23 mouse cellular contexts compared by ENCODE assay signal in genomic region chr14:60295531-60295930, GRCm38 (mm10). TPM values are rescaled to one million over a fixed set of nuclear protein-coding genes. Genes with fewer than 3 reads are reported as not detected.
DNase-seq lines count a peak whose midpoint lies in the region; ATAC-seq and TF ChIP-seq lines count a peak whose summit lies in the region.
"Had no signal": no experiment of that assay in that cellular context is flagged by ENCODE, and none has a peak within 500 bp of the region (broad histone marks: within the 10 kb centered on the region; RNA-seq: fewer than 3 reads in every experiment).

No protein-coding gene starts in this region.

- H3K4me3 ChIP-seq in lung, embryonic 14.5 days (ENCODE audit: low read depth, low read length) = no peak overlapping the region
- no peak overlapping the region for H3K4me3 ChIP-seq in lung, embryonic 15.5 days
- no peak overlapping the region for H3K4me3 ChIP-seq in lung, embryonic 16.5 days (ENCODE audit: low read length)
- no peak overlapping the region for H3K4me3 ChIP-seq in lung, adult 2 months (replicated peaks; ENCODE audit: extremely low read depth, low read depth, low read length)

- no peak for TF ChIP-seq CTCF in lung, embryonic 14.5 days (IDR thresholded peaks at IDR 0.05; ENCODE audit: low read depth)
- TF ChIP-seq CTCF in lung, adult 2 months (IDR thresholded peaks at IDR 0.05; ENCODE audit: insufficient read depth, low read length) = no peak

- no peaks in the 10 kb centered on the region for H3K9me3 ChIP-seq in lung, embryonic 14.5 days (ENCODE audit: low read depth, low read length)
- no peaks in the 10 kb centered on the region for H3K9me3 ChIP-seq in lung, embryonic 15.5 days
- H3K9me3 ChIP-seq in lung, embryonic 16.5 days (ENCODE audit: control insufficient read depth, low read length) = no peaks in the 10 kb centered on the region
- H3K9me3 ChIP-seq: G1E had no signal

- H3K9ac ChIP-seq in lung, embryonic 14.5 days = no peak overlapping the region
- no peak overlapping the region for H3K9ac ChIP-seq in lung, embryonic 15.5 days
- H3K9ac ChIP-seq in lung, embryonic 16.5 days (ENCODE audit: low read length) = no peak overlapping the region

- DNase-seq in lung, embryonic 14.5 days = peak; percentile 72
- no peak for DNase-seq in lung, postnatal 25 days (ENCODE audit: low spot score)
- no peak for DNase-seq in lung, postnatal 36 days
- no peak for DNase-seq in lung, adult 2 months
- DNase-seq: adrenal gland, adult 2 months; adrenal gland, adult 8-10 months; adrenal gland, postnatal 10 days; adrenal gland, postnatal 14 days; adrenal gland, postnatal 25 days; adrenal gland, postnatal 36 days; B cell, adult 2 months; cerebellum, adult 11 months; cerebellum, adult 11-12 months; cerebellum, adult 18-20 months had no signal

- no peak overlapping the region for H3K4me2 ChIP-seq in lung, embryonic 14.5 days
- no peak overlapping the region for H3K4me2 ChIP-seq in lung, embryonic 15.5 days
- no peak overlapping the region for H3K4me2 ChIP-seq in lung, embryonic 16.5 days (ENCODE audit: low read depth, low read length)

- 50% methylated on average over 1 of the region's 1 CpGs for WGBS in lung, embryonic 14.5 days
- WGBS in lung, embryonic 15.5 days = 50% methylated on average over 1 of the region's 1 CpGs
- 43% methylated on average over 1 of the region's 1 CpGs for WGBS in lung, embryonic 16.5 days
- WGBS in lung, adult 2 months = 42% methylated on average over 1 of the region's 1 CpGs

- H3K27ac ChIP-seq in lung, embryonic 14.5 days (ENCODE audit: low read depth) = no peak overlapping the region
- H3K27ac ChIP-seq in lung, embryonic 15.5 days = no peak overlapping the region
- no peak overlapping the region for H3K27ac ChIP-seq in lung, embryonic 16.5 days (ENCODE audit: low read length)

- no peak for TF ChIP-seq POLR2A in lung, adult 2 months (IDR thresholded peaks at IDR 0.05; ENCODE audit: borderline replicate concordance, extremely low read depth, low read depth, low read length)

- no peaks in the 10 kb centered on the region for H3K27me3 ChIP-seq in lung, embryonic 14.5 days (ENCODE audit: insufficient read depth, low read length)
- no peaks in the 10 kb centered on the region for H3K27me3 ChIP-seq in lung, embryonic 15.5 days
- H3K27me3 ChIP-seq in lung, embryonic 16.5 days (ENCODE audit: control insufficient read depth, insufficient read depth, low read depth, low read length) = no peaks in the 10 kb centered on the region
- H3K27me3 ChIP-seq: CH12.LX, Patski had no signal

- ATAC-seq in lung, embryonic 14.5 days (ENCODE audit: insufficient read depth) = peak; percentile 60; the same call in 1 of the 2 replicates
- ATAC-seq in lung, embryonic 15.5 days (ENCODE audit: borderline replicate concordance, extremely low read depth, low FRiP score, low TSS enrichment) = peak; percentile 57; the same call in 1 of the 2 replicates
- ATAC-seq in lung, embryonic 16.5 days (ENCODE audit: low read depth) = peak; percentile 87
- ATAC-seq: activated CD4-positive, CD25-positive, alpha-beta regulatory T cell, adult 4 months; CD4-positive, CD25-positive, alpha-beta regulatory T cell, adult 4 months; Patski had no signal

- H3K4me1 ChIP-seq in lung, embryonic 14.5 days (ENCODE audit: insufficient read depth) = no peaks in the 10 kb centered on the region
- H3K4me1 ChIP-seq in lung, embryonic 15.5 days = no peaks in the 10 kb centered on the region
- H3K4me1 ChIP-seq in lung, embryonic 16.5 days (replicated peaks; ENCODE audit: control insufficient read depth, insufficient read depth, low read length) = no peaks in the 10 kb centered on the region; the same call in 1 of the 2 replicates
- H3K4me1 ChIP-seq in lung, adult 2 months (ENCODE audit: control insufficient read depth, insufficient read depth, low read length) = no peaks in the 10 kb centered on the region

- peaks cover 19% of the 10 kb centered on the region for H3K36me3 ChIP-seq in lung, embryonic 14.5 days (ENCODE audit: insufficient read depth)
- H3K36me3 ChIP-seq in lung, embryonic 15.5 days = peaks cover 15% of the 10 kb centered on the region
- peaks cover 10% of the 10 kb centered on the region for H3K36me3 ChIP-seq in lung, embryonic 16.5 days (ENCODE audit: control insufficient read depth, insufficient read depth, low read length)

RNA-seq across cellular contexts. Expression of gene Mtmr6, which starts 30.5 kb away (rescaled TPM):
- 34.0 and 34.9 TPM in 2 replicates for polyA plus RNA-seq in lung, embryonic 14.5 days (2014; fragmentation: Nextera tagmentation; extraction: Ambion mirVana)
- polyA plus RNA-seq in lung, embryonic 15.5 days (2015; fragmentation: Nextera tagmentation; extraction: Ambion mirVana) = 34.6 and 37.4 TPM in 2 replicates
- polyA plus RNA-seq in lung, embryonic 16.5 days (2015; fragmentation: Nextera tagmentation; extraction: Ambion mirVana) = 39.2 and 39.9 TPM in 2 replicates
- 20.5 and 30.1 TPM in 2 replicates for polyA plus RNA-seq in lung, adult 2 months (2012; rRNA removed)

RNA-seq across cellular contexts. Expression of gene Gm49336, which starts 44.2 kb away (rescaled TPM):
- 62.2 and 65.8 TPM in 2 replicates for polyA plus RNA-seq in lung, embryonic 14.5 days (2014; fragmentation: Nextera tagmentation; extraction: Ambion mirVana)
- polyA plus RNA-seq in lung, embryonic 15.5 days (2015; fragmentation: Nextera tagmentation; extraction: Ambion mirVana) = 47.4 and 49.1 TPM in 2 replicates
- 46.5 and 48.8 TPM in 2 replicates for polyA plus RNA-seq in lung, embryonic 16.5 days (2015; fragmentation: Nextera tagmentation; extraction: Ambion mirVana)
- polyA plus RNA-seq in lung, adult 2 months (2012; rRNA removed) = 13.7 and 13.9 TPM in 2 replicates

RNA-seq across cellular contexts. Expression of gene Nupl1, which starts 44.3 kb away (rescaled TPM):
- not detected in 2 replicates for polyA plus RNA-seq in lung, embryonic 14.5 days (2014; fragmentation: Nextera tagmentation; extraction: Ambion mirVana)
- polyA plus RNA-seq in lung, embryonic 15.5 days (2015; fragmentation: Nextera tagmentation; extraction: Ambion mirVana) = 0.05 TPM in 1 of 2 replicates, not detected in the other
- polyA plus RNA-seq in lung, embryonic 16.5 days (2015; fragmentation: Nextera tagmentation; extraction: Ambion mirVana) = not detected in 2 replicates
- 0.03 and 0.09 TPM in 2 replicates for polyA plus RNA-seq in lung, adult 2 months (2012; rRNA removed)
- polyA plus RNA-seq: adrenal gland, adult 2 months; brain, embryonic 14.5 days; C2C12; G1E; Patski had no signal
